Mouse (Mus musculus) lung, postnatal 14 days (tissue): Measurements from ENCODE around the gene Kirrel2.

Source experiments
- DNase-seq: peaks from one replicate; pipeline ENCODE4 v3.0.0; 2021

Kirrel2 gene

GRCm38 (mm10) chr7:30411023-30411422, 46.5 kb downstream of the Kirrel2 start:
- no peak for DNase-seq

GRCm38 (mm10) chr7:30409789-30410188, 47.7 kb downstream of the Kirrel2 start:
- DNase-seq: no peak

DNA sequence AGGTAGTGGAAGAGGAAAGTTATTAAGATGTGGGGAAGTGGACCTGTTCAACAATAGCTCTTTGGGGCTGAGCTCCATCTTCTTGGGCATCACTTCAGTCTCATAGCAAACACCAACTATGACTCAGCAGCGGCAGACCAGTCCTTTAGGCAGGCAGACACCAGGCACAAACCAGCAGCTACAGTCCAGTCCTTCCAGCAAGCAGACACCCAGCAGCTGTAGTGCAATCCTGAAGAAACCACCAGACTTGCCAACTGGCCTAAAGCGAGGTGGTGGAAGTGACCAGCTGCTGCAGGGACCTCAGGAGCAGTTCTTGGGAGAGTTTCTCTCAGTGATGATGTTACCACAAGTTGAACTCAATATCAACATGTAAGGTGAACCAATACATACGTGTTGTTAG, 48.9 kb downstream of the Kirrel2 start:
- no peak for DNase-seq

- DNase-seq: no peak
These were observed 55.1 kb downstream of the Kirrel2 start for GRCm38 (mm10) chr7:30402343-30402742.

- DNase-seq: no peak
These were observed 57.8 kb downstream of the Kirrel2 start for GRCm38 (mm10) chr7:30399671-30400070.
